Mouse (Mus musculus): ENCODE results near the gene 4931428L18Rik.
A peak's percentile ranks its signal among the peaks of the same experiment; 100 is the strongest.
"Not testable (repeated sequence)": the region's sequence is repeated elsewhere in the genome, so short reads cannot be mapped to it uniquely, and the experiment has no call there.

The 4931428L18Rik gene

DNA sequence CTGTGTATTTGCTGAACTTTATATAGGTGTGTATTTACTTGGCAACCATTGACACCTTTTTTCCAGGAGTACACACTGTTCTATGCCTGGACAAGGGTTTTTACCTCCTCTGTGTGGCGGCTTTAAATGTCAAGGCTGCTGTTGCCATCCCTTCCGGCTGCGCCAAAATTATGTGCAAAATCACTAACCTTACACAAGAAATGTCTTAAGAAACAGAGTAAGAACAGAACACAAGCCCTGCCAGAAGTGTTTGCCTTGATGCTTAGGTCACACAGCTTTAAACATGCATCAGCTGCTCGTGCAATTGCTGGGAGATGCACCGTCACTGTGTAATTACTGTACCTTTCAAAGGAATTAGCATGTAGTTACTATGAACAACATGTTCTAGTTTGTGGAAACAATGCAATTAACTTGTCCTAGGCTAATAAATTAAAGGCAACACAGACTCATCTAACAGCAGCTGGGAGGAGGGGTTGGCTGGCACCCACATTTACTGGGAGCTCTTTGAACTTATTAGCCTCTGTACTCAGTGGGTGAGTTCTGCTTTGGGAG, 171.0 kb downstream of the 4931428L18Rik start:
- DNase-seq = no peak

DNA sequence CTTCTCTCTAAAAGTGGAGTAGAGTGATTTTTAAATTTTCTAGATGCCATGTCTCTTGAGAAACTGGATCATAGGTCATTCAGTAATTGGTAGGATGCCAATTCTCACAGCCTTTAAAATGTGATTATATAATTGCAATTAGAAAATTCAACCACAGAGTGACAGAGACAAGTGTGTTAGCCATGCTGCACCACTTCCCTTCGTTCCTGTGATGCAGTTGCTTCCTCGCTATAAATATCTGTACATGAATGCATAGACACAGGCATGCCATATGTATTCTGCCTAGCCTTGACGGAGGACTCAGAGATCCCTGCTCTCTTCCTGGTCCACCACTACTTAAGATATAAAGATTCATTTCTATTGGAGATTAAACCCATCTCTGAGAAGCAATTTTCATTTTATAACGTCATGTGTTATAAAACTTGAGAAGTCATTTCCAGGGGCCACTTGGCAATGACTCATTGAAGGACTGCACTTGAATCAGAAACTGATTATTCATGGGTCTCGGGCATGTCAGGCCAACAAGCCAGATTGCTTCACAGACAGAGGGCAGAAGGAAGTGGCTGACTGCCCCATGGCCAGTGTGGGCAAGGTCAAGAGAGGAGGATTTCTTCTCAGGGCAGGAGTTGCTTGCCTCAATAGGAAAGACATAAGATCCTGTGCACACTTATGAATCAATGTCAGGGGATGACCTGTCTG, 172.4 kb downstream of the 4931428L18Rik start:
- DNase-seq = peak; percentile 44

DNA sequence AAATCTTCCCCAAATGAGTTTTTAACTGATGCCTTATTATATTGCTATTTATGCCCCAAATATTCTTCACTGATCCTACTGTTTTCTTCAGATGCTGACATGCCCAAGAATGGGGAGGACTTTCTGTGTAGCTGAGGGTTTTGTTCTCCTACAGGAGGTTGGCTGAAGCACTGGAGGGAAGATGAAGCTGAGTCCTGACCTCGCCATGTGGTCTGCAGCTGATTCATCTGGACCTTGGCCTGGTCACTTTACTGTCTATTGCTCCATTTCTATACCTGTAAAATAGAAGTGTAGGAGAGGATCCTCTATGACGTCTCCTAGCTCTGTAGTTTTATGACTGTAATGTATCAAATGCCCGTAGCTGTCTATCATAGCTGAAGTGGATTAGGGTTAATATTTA, 179.3 kb downstream of the 4931428L18Rik start:
- no peak for DNase-seq

DNA sequence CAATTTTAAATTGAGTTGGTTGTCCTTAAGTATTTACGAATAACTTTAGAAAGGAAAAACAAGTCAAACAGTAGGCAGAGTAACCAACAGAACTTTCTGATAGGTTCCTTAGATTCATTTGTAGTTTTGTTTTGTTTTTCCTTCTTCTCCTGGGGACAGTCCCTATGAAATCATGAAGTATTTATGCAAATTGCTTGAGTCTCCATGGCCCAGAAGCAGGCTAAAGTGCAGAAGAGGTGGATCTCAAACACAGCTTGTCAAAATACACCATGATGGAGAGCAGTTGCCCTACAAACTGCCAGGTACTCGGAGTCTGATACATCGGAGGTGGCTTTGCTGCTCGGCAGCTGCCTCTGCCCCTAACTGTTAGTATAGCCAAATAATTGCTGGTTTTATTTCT, 179.7 kb downstream of the 4931428L18Rik start:
- no peak for DNase-seq

DNA sequence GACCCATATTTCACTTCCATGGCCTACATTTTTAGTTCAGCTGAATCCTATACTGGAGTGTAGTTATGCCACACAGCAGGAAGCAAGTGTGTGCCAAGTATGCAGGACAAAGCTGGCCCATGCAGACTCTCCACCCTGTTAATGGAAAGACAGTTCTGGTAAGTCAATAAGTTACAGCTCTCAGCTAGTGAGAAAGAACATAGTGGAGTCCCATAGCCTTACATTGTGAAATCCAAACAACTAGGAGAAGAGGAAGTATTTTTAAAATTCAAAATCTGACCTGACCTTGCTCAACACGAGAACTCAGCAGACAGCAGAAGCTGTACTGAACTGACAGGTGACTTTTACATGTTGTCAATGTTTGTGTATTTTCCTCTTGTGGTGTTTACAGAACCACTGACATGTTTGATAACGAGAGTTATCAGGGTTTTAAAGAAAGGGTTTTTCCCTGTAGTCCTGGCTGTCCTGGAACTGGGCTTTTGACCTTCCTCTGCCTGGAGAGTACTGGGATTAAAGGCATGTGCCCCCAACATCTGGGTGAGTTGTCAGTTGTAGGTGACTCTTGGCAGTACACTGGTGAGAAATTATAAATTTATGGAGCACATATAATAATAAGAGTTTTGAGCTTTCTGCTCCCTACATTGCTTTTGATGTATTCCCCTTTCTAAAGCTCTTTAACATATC, 188.5 kb downstream of the 4931428L18Rik start:
- DNase-seq = no peak

DNA sequence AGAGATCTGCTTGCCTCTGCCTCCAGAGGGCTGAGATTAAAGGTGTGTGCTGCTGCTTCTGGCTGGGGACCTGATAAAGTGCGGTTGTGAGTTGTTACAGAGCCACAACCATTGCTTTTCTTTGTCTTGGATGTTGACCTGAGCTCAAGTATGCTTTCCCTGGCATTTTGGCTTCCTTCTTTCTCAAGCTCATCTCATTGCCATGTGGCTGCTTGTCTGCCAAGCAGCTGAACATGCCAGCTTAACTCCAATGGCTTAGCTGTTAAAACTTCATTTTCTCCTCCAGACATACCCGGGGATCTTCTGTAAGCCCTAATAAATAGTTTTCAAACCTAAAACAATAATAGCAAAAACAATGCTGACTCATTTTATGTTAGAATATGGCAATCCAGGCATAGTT, 190.1 kb downstream of the 4931428L18Rik start:
- no peak for DNase-seq

DNA sequence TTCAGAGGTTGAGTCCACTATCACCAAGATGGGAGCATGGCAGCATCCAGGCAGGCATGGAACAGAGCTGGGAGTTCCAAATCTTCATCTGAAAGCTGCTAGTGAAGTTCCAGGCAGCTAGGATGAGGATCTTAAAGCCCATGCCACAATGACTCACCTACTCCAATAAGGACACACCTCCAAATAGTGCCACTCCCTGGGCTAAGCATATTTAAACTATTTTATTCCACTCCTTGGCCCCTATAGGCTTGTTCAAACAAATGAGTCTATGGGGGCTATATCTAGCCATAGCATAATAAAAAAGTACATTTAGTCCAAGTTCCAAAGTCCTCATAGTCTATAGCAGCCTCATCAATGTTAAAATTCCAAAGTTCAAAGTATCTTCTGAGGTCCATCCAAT, 199.3 kb downstream of the 4931428L18Rik start:
- no peak for DNase-seq

DNA sequence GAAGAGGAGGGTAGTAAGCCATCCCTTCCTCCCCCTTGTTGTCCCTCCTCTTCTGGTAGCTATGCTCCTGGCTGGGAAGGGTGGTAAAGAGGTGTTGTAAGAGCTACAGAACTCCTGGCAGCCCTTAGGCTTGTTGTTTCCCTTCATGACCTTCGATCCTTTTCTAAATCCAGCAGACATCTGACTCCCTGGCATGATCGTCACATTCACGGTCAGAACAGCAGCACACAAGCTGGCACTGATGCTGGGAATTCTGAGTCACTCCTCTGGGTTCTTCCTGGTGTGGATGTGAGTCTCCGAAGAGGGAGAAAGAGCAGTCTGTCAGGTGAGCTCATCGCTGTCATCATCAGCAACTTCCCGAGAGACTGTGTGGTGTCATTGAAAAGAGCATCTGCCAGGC, 203.2 kb downstream of the 4931428L18Rik start:
- peak; percentile 9 for DNase-seq

DNA sequence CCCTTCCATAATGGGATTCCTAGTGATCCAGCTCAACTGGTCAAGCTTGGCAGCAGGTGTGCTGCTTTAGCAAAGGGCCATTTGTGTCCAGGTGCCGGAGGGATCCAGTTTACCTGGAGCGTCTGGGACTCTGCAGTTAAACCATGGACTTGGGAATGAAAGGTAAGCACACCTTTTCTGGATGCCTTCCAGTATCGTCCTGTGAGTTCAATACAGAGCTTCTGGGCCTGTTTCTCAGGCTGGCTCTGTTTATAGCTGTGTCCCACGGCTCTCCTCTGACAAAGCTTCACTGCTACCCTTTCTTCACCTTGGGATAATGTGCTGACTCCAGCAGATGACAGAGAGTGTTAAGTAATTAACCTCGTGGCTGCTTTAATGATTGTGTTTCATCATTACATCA, 205.1 kb downstream of the 4931428L18Rik start:
- DNase-seq = no peak

DNA sequence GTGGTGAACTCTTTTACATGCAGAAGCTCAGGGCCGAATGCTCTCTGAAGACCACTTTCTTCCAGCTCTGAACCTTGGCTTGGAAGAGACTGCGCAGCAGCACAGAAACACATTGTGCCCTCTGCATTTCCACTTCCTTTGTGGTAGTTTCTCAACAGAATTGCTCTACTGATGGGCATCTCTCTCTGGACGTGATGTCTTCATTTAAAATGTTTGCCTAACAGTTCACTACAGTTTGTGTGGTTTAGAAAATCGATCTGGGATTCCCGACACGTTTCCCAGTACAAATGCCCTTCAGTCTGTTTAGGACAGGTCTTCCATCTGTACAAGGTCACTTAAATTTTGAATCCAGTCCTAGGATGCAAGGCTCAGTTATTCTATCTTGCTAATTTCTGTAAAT, 206.4 kb downstream of the 4931428L18Rik start:
- DNase-seq = no peak

DNA sequence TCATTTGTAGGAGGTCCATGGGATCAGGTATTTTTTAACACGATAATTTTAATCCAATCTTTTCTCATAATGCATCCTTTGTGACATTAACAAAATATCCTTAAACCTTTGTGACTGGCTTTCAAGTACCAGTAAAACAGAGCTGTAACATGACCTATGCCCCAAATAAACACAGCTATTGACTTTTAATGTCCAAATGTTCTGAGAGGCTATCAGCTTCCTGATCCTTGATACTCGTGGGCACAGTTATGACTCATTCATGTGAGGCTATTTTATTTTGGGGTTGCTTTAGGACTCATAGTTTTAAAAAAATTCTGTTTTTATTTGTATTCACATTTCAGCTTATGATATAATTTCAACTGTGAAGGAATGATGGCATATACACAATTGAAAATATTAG, 207.2 kb downstream of the 4931428L18Rik start:
- DNase-seq = no peak

DNA sequence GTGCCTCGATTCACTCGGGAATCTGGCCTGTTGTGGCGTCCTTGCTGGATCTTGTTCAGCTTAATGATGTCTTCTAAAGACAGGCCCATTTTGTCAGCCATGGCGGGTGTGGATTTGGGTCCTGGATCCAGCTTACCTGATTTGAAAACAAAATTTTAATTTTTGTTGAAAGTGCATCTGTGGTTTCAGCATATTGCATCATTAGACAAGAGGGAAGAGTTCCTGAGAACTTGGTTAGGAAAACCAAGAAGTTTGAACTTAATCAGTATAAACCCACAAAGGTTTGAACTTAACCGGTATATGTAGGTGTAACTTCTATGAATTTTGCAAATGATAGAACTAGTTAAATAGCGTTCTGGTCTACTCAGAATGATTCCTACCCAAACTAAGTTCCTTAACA, 244.6 kb downstream of the 4931428L18Rik start, which contains the start of gene AC153137.1:
Gene AC153137.1, minus strand, starts transcription at position 101 of the 400 bp plus-strand sequence.
- not testable (repeated sequence) for DNase-seq

DNA sequence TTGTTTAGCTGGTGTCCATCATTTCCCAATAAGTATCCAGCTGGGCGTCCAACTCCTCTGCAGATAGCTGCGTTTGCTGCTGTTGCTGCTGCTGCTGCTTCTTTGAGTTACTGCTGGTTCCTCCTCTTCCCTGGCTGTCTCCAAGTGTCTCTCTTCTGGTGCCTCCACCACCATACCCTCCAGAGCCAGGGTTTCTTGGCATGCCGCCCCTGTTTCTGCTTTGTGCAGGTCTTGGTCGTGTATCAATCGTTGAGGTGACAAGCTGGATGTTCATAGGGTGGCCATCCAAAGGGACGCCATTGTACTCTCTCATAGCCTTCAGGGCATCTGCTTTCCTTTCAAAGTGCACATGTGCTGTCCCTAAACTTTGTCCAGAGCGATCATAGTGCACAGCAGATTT, 245.2 kb downstream of the 4931428L18Rik start:
- DNase-seq = not testable (repeated sequence)

DNA sequence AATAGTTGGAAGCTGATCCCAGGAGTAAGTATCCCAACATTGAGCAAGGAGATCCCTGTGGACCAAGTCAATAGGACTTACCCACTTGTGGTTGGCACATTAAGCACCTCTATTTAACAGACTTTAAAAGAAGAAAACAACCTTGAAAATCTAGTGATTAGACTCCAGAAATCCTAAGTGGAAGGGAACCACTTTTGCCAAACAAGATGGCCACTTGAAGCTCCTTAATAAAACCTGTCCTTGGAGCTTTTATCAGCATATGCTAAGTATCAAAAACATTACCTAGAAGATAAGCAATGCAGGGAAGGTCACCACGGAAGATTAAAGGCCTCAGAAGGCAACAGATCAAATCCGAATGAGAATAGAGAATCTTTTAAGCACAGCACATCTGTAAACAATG, 270.7 kb downstream of the 4931428L18Rik start:
- no peak for DNase-seq

DNA sequence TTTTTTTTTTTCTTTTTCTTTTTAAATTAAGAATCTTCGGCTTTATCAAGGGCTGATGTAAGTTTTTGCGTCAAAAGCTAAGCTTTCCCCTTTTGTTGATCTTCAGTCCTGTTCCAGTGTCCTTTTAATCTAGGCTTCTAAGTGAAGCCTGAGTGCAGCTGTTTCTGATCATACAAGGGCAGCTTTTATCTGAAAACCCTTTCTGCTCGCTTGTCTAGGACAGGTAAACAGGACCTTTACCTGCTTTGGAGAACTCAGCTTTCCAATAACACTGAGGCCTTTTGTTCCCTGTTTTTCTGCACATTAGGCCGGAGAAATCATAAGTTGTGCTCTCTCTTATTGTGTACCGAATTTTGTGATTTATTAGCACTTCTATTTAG, 272.0 kb downstream of the 4931428L18Rik start:
- no peak for DNase-seq

DNA sequence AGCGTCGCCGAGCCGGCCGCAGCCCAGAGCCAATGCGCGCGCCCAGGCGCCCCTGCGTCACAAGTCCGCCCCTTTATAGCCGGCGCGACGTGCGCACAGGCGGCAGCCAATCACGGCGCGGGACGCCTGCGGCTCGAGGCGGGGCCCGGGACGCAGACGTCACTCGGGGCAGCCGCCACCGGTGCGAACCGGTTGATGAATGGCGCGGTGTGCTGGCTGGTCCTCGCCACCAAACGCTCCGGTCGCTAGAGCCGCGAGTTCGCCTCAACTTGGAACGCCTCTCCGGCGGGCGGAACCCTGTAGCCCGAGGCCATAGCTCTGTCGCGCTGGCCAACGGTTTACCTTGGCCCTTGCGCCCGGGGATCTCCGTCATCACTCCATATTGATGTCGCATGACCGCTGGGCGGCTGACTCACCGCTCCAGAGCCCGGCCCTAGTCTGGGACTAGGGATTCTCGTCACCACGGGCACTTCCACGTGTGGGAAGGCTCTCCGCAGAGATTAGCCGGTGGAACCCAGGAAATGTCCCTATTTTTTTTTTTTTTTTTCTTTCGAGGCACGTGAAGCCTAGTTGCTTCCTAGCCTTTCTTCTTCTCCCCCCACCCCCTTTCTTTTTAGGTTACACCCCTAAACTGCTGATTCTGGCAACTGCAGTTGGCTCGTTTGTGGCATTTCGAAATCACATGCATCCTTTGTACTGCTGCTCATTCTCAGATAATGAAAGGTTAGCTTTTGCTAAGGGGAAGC, 272.6 kb downstream of the 4931428L18Rik start:
- DNase-seq = peak; percentile 97

DNA sequence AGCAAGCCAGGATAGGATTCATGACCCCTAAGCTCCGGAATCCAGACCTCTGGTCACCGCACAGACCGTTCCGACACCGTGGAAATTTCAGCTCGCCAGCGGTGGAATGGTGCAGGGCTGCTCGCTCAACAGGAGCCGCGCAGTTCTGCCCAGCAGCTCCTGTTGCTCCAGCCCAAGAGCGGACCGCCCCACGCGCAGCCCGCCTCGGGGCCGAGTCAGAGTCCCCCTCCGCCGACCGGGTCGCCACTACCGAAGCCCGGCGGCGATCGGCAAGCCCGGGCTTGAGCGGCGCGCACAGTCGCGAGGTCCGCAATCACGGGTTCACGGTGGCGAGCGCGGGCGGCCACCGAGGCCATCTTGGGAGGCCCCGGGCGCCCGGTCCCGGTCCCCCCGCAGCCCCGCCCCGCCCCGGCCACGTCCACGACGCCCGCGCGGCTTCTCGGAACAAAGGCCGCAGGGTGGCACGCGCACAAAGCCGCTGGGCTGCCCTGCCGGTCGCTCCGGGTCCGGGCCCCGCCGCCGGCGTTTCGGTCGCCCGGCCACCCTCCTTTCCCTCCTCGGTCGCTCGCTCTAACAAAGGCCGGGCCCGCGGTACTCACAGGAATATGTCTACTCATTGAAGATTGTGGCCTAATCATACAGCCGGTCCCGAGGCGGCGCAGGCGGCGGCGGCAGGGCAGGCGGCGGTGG, 273.4 kb downstream of the 4931428L18Rik start:
- peak; percentile 58 for DNase-seq

DNA sequence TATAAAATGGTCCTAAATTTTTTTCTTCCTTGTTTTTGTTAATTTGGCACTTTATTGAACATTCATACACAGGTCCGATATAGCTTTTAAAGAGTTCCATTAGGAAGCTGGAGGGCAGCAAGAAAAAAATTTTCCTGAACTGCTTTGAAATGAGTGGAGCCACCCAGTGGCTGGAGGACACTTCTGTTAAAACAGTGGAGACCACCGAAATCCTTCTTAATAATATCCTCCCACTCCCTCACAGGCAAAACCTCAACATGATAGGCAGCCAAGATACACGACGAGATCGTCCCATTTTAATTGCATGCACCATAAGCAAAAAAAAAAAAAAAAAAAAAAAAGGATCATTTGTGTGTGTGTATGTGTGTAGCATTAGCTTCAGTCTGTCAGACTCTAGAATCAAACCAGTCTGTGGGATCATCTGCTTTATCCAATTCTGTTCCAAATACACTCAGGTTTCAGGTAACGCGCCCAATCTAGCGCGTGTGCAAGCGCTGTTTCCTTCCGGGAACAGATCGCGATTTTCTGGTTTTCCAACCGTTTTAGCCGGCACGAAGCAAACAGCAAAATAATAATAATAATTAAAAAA, 274.0 kb downstream of the 4931428L18Rik start:
- DNase-seq = peak; percentile 32

All from lung, postnatal 14 days (tissue).